Mouse (Mus musculus): ENCODE measurements around the gene Cyp4f16. TPM values are rescaled to one million over a fixed set of nuclear protein-coding genes. Genes with fewer than 3 reads are reported as not detected.
"Not testable (repeated sequence)": the region's sequence is repeated elsewhere in the genome, so short reads cannot be mapped to it uniquely, and the experiment has no call there.

The Cyp4f16 gene
- total RNA-seq, 1 experiment, result 20.8 TPM

DNA sequence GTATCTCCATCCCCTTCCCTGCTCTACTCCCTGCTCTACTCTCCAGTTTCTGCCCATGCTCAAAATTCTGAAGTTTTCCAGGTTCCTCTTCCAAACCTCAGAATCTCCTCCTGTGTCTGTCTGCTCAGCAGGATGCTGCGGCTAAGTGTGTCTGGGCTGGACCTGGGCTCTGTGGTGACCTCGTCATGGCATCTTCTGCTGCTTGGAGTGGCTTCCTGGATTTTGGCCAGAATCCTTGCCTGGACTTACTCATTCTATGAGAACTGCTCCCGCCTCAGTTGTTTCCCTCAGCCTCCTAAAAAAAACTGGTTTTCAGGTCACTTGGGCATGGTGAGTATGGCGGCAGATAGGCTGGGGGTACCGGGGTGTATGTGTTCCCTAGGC is 501 bp downstream of the Cyp4f16 start:
- Histone ChIP-seq H3K9me3 (ENCODE audit: control insufficient read depth, insufficient read depth, low read depth, low read length) (no peaks in the 10 kb centered on the region), H3K27ac (ENCODE audit: insufficient read depth, low read depth, low read length, poor library complexity, severe bottlenecking) (no peak overlapping the region), H3K4me1 (ENCODE audit: control insufficient read depth in 2 of 2, insufficient read depth in 2 of 2, low read length in 2 of 2, poor library complexity in 1 of 2) (no peaks in the 10 kb centered on the region), H3K36me3 (ENCODE audit: control insufficient read depth, insufficient read depth, low read length, poor library complexity, severe bottlenecking) (no peaks in the 10 kb centered on the region), H3K4me3 (ENCODE audit: insufficient read depth in 1 of 2, low read depth in 1 of 2, low read length in 2 of 2, poor library complexity in 1 of 2, severe bottlenecking in 1 of 2) (peak overlapping the region; percentile 71 to 96), H3K9ac (ENCODE audit: insufficient read depth, low read depth, low read length, poor library complexity, severe bottlenecking) (peak overlapping the region; percentile 77)
- TF ChIP-seq ZNF384 (IDR thresholded peaks at IDR 0.05; ENCODE audit: low read depth, low read length) (no peak), MAFK (IDR thresholded peaks at IDR 0.05; ENCODE audit: insufficient read depth, low read depth, low read length) (no peak), HCFC1 (IDR thresholded peaks at IDR 0.05; ENCODE audit: borderline replicate concordance, insufficient read depth, low read length) (no peak), ZC3H11A (IDR thresholded peaks at IDR 0.05; ENCODE audit: borderline replicate concordance, low read depth, low read length) (no peak), CHD2 (IDR thresholded peaks at IDR 0.05; ENCODE audit: low read depth, low read length) (no peak)
- DNase-seq (ENCODE audit: low read depth, low spot score), result no peak
- in situ Hi-C loops (cut with MboI; ENCODE audit: low sequenced_read_pairs in 2 of 2, unreplicated experiment in 2 of 2), result no loop called here

DNA sequence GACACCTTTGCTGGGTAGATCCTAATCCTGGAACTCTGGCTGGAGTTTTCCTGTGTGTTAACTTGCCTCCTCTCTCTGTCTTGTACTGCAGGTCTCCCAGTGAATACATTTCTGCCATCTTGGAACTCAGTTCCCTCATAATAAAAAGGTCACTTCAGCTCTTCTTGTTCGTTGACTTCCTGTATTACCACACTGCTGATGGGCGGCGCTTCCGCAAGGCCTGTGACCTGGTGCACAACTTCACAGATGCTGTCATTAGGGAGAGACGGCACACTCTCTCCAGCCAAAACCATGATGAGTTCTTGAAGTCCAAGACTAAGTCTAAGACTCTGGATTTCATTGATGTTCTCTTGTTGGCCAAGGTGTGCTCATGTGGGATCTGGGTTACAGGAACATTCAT is 8.4 kb downstream of the Cyp4f16 start:
- DNase-seq (ENCODE audit: low read depth, low spot score); H3K36me3 ChIP-seq (ENCODE audit: control insufficient read depth, insufficient read depth, low read length, poor library complexity, severe bottlenecking); H3K27ac ChIP-seq (ENCODE audit: insufficient read depth, low read depth, low read length, poor library complexity, severe bottlenecking); in situ Hi-C loops (cut with MboI; ENCODE audit: low sequenced_read_pairs in 2 of 2, unreplicated experiment in 2 of 2); H3K4me3 ChIP-seq (ENCODE audit: insufficient read depth in 1 of 2, low read depth in 1 of 2, low read length in 2 of 2, poor library complexity in 1 of 2, severe bottlenecking in 1 of 2); H3K4me1 ChIP-seq (ENCODE audit: control insufficient read depth in 2 of 2, insufficient read depth in 2 of 2, low read length in 2 of 2, poor library complexity in 1 of 2); H3K9ac ChIP-seq (ENCODE audit: insufficient read depth, low read depth, low read length, poor library complexity, severe bottlenecking); H3K9me3 ChIP-seq (ENCODE audit: control insufficient read depth, insufficient read depth, low read depth, low read length): not testable (repeated sequence)

DNA sequence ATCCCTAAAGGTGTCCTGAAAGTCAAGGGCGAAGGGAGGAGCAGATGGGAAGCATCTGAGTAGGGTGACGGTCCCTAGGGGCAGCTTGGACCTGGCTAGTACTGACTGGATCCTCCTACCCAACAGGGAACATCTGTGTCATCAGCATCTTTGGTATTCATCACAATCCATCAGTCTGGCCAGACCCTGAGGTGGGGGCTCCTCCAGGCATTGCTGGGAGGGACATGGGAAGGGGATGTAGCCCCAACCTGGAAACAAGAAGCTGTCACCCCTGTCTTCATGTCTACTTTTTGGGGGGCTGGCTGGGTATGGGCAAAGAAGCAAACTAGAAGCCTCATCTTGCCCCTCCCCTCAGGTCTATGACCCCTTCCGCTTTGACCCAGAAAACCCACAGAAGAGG is 14.0 kb downstream of the Cyp4f16 start:
- H3K4me3 ChIP-seq (ENCODE audit: insufficient read depth in 1 of 2, low read depth in 1 of 2, low read length in 2 of 2, poor library complexity in 1 of 2, severe bottlenecking in 1 of 2), result peak overlapping the region; percentile 46 to 76
- H3K36me3 ChIP-seq (ENCODE audit: control insufficient read depth, insufficient read depth, low read length, poor library complexity, severe bottlenecking); in situ Hi-C loops (cut with MboI; ENCODE audit: low sequenced_read_pairs in 2 of 2, unreplicated experiment in 2 of 2); H3K4me1 ChIP-seq (ENCODE audit: control insufficient read depth in 2 of 2, insufficient read depth in 2 of 2, low read length in 2 of 2, poor library complexity in 1 of 2); H3K9ac ChIP-seq (ENCODE audit: insufficient read depth, low read depth, low read length, poor library complexity, severe bottlenecking); DNase-seq (ENCODE audit: low read depth, low spot score); H3K9me3 ChIP-seq (ENCODE audit: control insufficient read depth, insufficient read depth, low read depth, low read length); H3K27ac ChIP-seq (ENCODE audit: insufficient read depth, low read depth, low read length, poor library complexity, severe bottlenecking): not testable (repeated sequence)

DNA sequence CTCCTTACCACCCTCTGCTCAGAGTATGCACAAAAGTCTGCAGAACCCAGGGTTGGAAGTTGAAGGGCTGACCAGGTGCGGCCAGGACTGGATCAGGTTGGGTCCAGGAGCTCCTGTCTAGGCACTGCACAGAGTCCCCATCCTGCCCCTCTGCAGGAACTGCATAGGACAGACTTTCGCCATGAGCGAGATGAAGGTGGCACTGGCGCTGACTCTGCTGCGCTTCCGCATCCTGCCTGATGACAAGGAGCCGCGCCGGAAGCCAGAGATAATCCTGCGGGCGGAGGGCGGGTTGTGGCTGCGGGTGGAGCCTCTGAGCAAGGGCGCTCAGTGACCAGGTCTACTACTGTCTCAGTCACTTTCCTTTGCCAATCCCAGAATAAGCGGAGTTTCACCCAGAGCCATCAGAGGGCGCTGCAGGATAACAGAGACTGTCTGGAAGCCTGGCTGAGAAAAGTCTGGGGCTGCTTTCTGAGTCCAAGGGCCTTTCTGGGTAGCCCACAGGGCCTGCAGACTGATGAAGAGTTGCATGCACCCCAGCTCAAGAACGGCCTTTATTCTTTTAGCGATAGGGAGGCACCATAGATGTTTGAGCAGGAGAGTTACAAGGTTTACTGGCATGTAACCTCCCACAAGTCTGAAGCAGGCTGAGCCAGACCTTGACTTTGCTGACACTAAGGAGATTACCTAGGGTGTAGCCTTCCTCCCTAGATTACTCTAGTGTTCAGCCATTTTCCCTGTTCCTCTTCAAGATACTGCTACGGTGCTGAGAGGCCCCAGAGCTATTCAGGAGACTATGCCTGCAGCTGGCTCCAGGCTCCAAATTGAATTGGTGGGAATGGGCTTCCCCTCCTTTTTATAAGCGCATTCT is 14.8 kb downstream of the Cyp4f16 start:
- DNase-seq (ENCODE audit: low read depth, low spot score), result peak; percentile 95
- TF ChIP-seq HCFC1 (IDR thresholded peaks at IDR 0.05; ENCODE audit: borderline replicate concordance, insufficient read depth, low read length), result no peak
- TF ChIP-seq CHD2 (IDR thresholded peaks at IDR 0.05; ENCODE audit: low read depth, low read length), result no peak
- peak; percentile 87 for TF ChIP-seq ZC3H11A (IDR thresholded peaks at IDR 0.05; ENCODE audit: borderline replicate concordance, low read depth, low read length)
- Histone ChIP-seq H3K9ac (ENCODE audit: insufficient read depth, low read depth, low read length, poor library complexity, severe bottlenecking) (peak overlapping the region; percentile 19; the same call in 1 of the 2 replicates), H3K4me3 (ENCODE audit: insufficient read depth in 1 of 2, low read depth in 1 of 2, low read length in 2 of 2, poor library complexity in 1 of 2, severe bottlenecking in 1 of 2) (peak overlapping the region; percentile 46 to 76), H3K9me3 (ENCODE audit: control insufficient read depth, insufficient read depth, low read depth, low read length) (no peaks in the 10 kb centered on the region), H3K27ac (ENCODE audit: insufficient read depth, low read depth, low read length, poor library complexity, severe bottlenecking) (no peak overlapping the region; the same call in 1 of the 2 replicates), H3K36me3 (ENCODE audit: control insufficient read depth, insufficient read depth, low read length, poor library complexity, severe bottlenecking) (no peaks in the 10 kb centered on the region), H3K4me1 (ENCODE audit: control insufficient read depth in 2 of 2, insufficient read depth in 2 of 2, low read length in 2 of 2, poor library complexity in 1 of 2) (peaks cover 2 to 6% of the 10 kb centered on the region in 2 experiments; a peak in 3 of 4 replicates)
- in situ Hi-C loops (cut with MboI; ENCODE audit: low sequenced_read_pairs in 2 of 2, unreplicated experiment in 2 of 2), result no loop called here

DNA sequence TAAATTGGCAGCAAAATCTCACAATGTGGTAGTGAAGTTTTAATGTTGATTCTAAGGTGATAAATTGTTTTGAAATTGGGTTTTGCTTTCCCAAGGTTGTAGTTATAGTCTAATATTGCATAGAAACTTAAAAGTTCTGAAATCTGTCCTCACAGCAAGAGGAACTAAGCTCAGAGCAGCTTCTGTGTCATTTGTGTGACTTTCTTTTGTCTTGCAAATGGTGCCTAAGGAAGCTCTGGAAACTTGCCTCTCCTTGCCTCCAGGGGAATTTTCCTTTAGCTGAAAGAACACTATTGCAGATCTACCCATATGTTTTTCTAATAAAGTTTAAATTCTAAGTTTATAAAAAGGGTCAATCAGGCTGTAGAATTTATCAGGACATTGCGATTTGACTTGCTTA is 16.7 kb downstream of the Cyp4f16 start:
- H3K36me3 ChIP-seq (ENCODE audit: control insufficient read depth, insufficient read depth, low read length, poor library complexity, severe bottlenecking); DNase-seq (ENCODE audit: low read depth, low spot score); in situ Hi-C loops (cut with MboI; ENCODE audit: low sequenced_read_pairs in 2 of 2, unreplicated experiment in 2 of 2); H3K4me1 ChIP-seq (ENCODE audit: control insufficient read depth in 2 of 2, insufficient read depth in 2 of 2, low read length in 2 of 2, poor library complexity in 1 of 2); H3K27ac ChIP-seq (ENCODE audit: insufficient read depth, low read depth, low read length, poor library complexity, severe bottlenecking); H3K9me3 ChIP-seq (ENCODE audit: control insufficient read depth, insufficient read depth, low read depth, low read length); H3K4me3 ChIP-seq (ENCODE audit: insufficient read depth in 1 of 2, low read depth in 1 of 2, low read length in 2 of 2, poor library complexity in 1 of 2, severe bottlenecking in 1 of 2); H3K9ac ChIP-seq (ENCODE audit: insufficient read depth, low read depth, low read length, poor library complexity, severe bottlenecking): not testable (repeated sequence)

DNA sequence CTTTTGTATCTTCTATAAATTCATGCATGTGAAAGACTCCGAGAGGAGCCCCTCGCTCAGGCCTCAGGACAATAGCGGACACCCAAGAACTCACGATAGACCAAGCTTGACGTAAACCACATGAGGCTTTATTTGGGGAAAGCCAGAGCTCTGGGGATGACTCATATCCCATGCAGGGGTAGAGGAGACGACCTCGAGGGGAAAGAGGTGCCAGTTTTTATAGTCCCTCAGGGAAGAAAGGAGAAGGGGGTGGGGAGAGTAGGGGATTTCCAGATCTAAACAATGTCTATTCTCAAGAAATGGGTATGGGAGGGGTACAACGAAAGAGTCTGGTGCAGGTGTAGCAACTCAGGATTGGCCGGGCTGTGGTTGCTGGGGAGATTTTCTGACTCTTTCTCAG is 18.0 kb downstream of the Cyp4f16 start:
- H3K9ac ChIP-seq (ENCODE audit: insufficient read depth, low read depth, low read length, poor library complexity, severe bottlenecking); DNase-seq (ENCODE audit: low read depth, low spot score); H3K4me1 ChIP-seq (ENCODE audit: control insufficient read depth in 2 of 2, insufficient read depth in 2 of 2, low read length in 2 of 2, poor library complexity in 1 of 2); H3K27ac ChIP-seq (ENCODE audit: insufficient read depth, low read depth, low read length, poor library complexity, severe bottlenecking); H3K36me3 ChIP-seq (ENCODE audit: control insufficient read depth, insufficient read depth, low read length, poor library complexity, severe bottlenecking); in situ Hi-C loops (cut with MboI; ENCODE audit: low sequenced_read_pairs in 2 of 2, unreplicated experiment in 2 of 2); H3K9me3 ChIP-seq (ENCODE audit: control insufficient read depth, insufficient read depth, low read depth, low read length); H3K4me3 ChIP-seq (ENCODE audit: insufficient read depth in 1 of 2, low read depth in 1 of 2, low read length in 2 of 2, poor library complexity in 1 of 2, severe bottlenecking in 1 of 2): not testable (repeated sequence)

DNA sequence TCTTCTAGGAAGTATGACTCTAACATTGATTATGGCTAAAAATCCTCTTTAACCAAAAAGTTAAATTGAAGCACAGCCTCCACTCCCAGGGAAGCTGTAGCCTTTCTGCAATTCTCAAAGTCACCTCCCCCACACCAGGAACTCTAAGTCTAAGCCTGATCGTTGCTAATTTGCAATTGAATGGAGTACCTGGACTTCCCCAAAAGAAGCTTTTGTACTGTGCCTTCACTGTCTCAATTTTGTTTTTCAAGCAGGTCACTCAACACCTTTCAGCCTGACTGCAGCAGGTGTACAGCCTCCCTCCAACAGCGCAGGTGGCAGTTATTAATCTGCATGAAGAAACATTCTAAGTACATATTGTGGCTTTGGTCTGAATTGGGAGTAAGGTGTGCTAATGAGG is 26.9 kb downstream of the Cyp4f16 start:
- H3K9ac ChIP-seq (ENCODE audit: insufficient read depth, low read depth, low read length, poor library complexity, severe bottlenecking); H3K4me3 ChIP-seq (ENCODE audit: insufficient read depth in 1 of 2, low read depth in 1 of 2, low read length in 2 of 2, poor library complexity in 1 of 2, severe bottlenecking in 1 of 2); H3K36me3 ChIP-seq (ENCODE audit: control insufficient read depth, insufficient read depth, low read length, poor library complexity, severe bottlenecking); H3K9me3 ChIP-seq (ENCODE audit: control insufficient read depth, insufficient read depth, low read depth, low read length); in situ Hi-C loops (cut with MboI; ENCODE audit: low sequenced_read_pairs in 2 of 2, unreplicated experiment in 2 of 2); H3K4me1 ChIP-seq (ENCODE audit: control insufficient read depth in 2 of 2, insufficient read depth in 2 of 2, low read length in 2 of 2, poor library complexity in 1 of 2); H3K27ac ChIP-seq (ENCODE audit: insufficient read depth, low read depth, low read length, poor library complexity, severe bottlenecking); DNase-seq (ENCODE audit: low read depth, low spot score): not testable (repeated sequence)
